Mouse (Mus musculus): ENCODE data around the gene Srgap3.

Gene Srgap3

DNA sequence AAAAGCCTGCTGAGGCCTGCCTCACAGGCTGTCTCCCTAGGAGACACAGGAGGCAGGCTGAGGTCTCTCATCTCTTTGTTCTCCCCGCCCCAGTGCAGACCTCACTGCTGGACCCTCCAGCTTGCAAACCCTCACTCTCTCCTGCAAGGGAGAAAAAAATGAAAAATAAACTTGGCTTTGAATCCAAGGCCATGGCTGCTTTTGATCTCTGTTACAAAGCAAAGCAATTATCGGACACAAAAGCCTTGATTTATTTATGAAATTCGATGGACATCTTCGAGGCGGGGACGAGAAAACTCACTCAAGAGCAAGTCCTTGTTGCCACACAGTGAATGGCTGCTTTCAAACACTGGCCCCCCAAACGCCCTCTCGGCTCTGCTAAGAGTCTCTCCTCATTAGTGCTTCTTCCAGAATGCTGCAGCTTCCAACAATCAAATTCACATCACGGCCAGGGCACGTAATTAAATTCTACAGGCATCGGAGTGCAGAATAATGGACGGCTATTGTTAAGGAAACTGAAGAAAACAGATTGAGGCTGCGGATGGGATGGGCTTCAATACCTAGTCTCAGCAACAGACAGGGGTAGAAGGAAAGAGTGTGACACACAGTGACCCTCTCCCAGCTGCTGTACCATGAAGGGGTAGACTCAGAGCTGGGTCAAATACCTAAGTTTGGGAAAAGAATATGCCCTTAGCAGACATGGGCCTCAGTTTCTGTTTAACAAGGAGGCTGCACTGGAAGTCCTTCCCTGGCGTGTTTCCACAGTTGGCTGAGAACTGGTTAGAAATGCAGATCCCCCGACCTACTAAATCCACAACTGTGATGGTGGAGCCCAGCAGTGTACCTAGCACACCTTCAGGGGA is 137.2 kb downstream of the Srgap3 start:
- no peak for DNase-seq

GRCm38 (mm10) chr6:112808738-112809137 is 138.3 kb downstream of the Srgap3 start:
- no peak for DNase-seq

- DNase-seq: no peak
Measured at GRCm38 (mm10) chr6:112801917-112802316, 145.1 kb downstream of the Srgap3 start.

GRCm38 (mm10) chr6:112798378-112798777 is 148.7 kb downstream of the Srgap3 start:
- DNase-seq: no peak

- peak; percentile 5 for DNase-seq
Measured at GRCm38 (mm10) chr6:112796607-112797006, 150.5 kb downstream of the Srgap3 start.

GRCm38 (mm10) chr6:112793887-112794286 is 153.2 kb downstream of the Srgap3 start:
- no peak for DNase-seq

- DNase-seq: no peak
Measured at GRCm38 (mm10) chr6:112789901-112790300, 157.2 kb downstream of the Srgap3 start.

GRCm38 (mm10) chr6:112788617-112789016 is 158.4 kb downstream of the Srgap3 start:
- DNase-seq: no peak

- DNase-seq: no peak
Measured at GRCm38 (mm10) chr6:112788174-112788573, 158.9 kb downstream of the Srgap3 start.

- DNase-seq: no peak
Measured at GRCm38 (mm10) chr6:112781409-112782093, 165.5 kb downstream of the Srgap3 start.

GRCm38 (mm10) chr6:112778211-112778610 is 168.9 kb downstream of the Srgap3 start:
- peak; percentile 1 for DNase-seq

DNA sequence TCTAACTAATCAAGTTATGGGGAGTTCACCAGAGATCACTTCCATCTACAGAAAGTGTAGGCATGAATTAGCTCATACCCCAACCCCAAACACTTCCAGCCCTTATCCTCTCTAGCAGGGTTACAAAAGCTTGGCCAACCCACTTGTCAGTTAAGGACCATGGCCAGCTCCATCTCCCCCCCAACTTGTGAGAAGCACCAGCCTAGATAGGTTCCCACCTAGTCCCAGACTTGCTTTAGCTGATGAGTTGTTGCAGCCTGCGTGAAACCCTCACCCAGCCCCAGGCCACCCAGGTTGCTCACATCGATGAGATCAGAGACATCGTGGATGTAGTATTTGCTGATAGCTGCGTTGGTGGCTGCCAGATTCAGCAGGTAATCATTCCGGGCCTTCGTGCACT is 170.3 kb downstream of the Srgap3 start:
- DNase-seq: no peak

- no peak for DNase-seq
Measured at GRCm38 (mm10) chr6:112773754-112774153, 173.3 kb downstream of the Srgap3 start.

DNA sequence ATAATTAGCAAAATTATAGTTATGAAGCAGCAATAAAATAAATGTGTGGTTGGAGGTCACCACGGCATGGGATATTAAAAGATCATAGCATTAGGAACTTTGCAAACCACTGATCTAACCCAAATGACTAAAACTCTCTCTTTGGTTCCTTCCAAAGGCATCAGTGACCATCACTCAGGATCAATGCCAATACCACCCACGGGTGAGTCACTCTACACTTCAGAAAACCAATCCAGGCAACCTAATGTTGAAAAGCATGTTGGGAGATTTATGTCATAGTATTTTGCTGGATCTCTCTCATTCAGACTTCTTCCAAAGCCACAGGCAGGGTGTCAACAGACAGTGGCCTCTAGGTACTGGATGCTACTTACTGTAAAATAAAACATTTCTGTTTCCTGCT is 176.1 kb downstream of the Srgap3 start:
- DNase-seq: no peak

GRCm38 (mm10) chr6:112758541-112758940 is 188.5 kb downstream of the Srgap3 start:
- DNase-seq: no peak

DNA sequence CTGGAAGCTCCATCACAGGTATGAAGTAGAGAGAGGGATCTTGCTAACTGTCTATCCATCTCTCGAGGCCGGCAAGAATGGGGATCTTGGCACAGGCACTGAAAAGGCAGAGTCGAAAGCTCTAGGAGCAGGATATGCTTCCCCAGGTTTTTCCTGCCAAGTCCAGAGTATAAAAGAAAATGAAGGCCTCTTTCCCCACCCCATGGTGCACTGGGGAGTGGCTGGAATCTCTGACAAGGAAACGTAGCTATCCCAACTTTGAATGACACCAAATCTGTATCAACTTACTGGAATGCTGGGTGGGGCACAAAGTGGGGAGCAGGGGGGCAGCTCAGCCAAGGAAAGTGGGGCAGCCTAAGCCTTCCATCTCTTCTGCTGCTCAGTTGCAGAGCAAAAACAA is 190.2 kb downstream of the Srgap3 start:
- no peak for DNase-seq

- DNase-seq: no peak
Measured at GRCm38 (mm10) chr6:112754994-112755393, 192.1 kb downstream of the Srgap3 start.

- no peak for DNase-seq
Measured at GRCm38 (mm10) chr6:112752517-112752916, 194.5 kb downstream of the Srgap3 start.

- peak; percentile 6 for DNase-seq
Measured at GRCm38 (mm10) chr6:112752007-112752406, 195.1 kb downstream of the Srgap3 start.

DNA sequence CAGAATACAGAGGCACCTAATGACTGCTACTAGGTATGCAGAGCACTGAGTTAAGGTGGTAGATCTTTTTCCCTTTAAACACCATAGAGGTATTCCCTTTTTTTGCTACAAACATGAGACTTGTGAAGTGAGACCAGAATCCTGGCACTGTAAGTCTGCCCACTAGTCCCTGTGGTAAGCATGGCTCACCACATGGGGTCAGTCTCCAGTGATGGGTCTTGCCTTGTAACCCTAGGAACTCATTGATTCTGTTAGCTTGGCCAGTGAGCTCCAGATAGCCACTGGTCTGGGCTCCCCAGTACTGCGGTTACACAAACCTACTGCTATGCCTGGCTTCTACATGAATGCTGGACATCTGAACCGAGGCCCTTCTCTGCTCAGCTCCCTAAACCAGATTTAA is 204.8 kb downstream of the Srgap3 start:
- no peak for DNase-seq

GRCm38 (mm10) chr6:112741766-112742165 is 205.3 kb downstream of the Srgap3 start:
- no peak for DNase-seq

GRCm38 (mm10) chr6:112739635-112740034 is 207.4 kb downstream of the Srgap3 start:
- no peak for DNase-seq

DNA sequence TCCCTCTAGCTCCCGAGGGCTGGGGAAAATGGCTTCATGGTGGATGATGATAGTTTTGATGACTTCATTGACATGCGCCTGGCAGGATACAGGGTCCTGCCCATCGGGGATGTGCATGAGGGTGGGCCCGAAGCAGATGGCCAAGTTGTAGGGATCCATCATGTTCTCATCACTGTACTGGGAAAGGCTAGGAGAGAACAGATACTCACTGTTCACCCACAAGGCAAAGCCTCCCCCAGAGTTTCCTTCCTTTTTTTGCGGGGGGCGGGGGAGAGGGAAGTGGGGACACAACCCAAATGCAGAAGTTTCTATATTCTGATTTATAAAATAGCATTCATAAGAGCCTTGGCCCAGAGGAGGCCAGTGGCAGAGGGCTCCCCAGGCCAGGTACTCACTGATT is 208.1 kb downstream of the Srgap3 start:
- DNase-seq: peak; percentile 24

DNA sequence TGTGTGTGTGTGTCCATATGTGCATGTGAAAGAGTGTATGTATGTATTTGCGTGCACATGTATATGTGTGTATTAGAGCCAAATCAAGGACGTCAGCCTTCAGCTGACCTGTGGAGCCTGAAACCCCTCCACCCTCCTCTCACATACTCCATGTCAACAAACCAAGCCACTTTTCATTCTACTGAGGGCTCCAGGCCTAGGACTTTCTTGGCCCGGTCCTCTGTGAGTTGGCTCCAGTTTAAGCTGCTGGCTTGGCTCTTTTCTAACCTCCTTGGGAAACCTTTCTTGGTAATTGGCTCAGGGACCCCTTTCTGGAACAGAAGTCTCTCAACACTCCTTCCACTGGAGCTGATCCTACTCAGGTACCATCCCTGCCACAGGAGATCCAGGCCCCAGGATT is 210.6 kb downstream of the Srgap3 start:
- DNase-seq: peak; percentile 10
